Mouse (Mus musculus) kidney, postnatal 0 days (tissue): ENCODE data around the gene Ccdc144b. TPM values are rescaled to one million over a fixed set of nuclear protein-coding genes. Genes with fewer than 3 reads are reported as not detected.

Experiments used
- ATAC-seq: fragments of 200-750 bp; cut with Nextera tagmentation; replicated peaks from 2 replicates; pipeline ENCODE4 v1.8.0; 2017; ENCODE audit warnings: low read depth, moderate number of reproducible peaks, moderate TSS enrichment, moderate library complexity; ENCODE audit not compliant: low FRiP score
- DNase-seq: peaks from one replicate; pipeline ENCODE4 v3.0.0-alpha.2; 2016; ENCODE audit warnings: low spot score
- H3K27ac ChIP-seq: fragments of 300-500 bp; sonication (generic); 2 replicates; pipeline ENCODE4 v1.5.1; 2014; ENCODE audit warnings: mild to moderate bottlenecking
- H3K27me3 ChIP-seq: fragments of 300-500 bp; sonication (generic); 2 replicates; pipeline ENCODE4 v1.6.1; 2014; ENCODE audit warnings: low read length, mixed read lengths; ENCODE audit not compliant: insufficient read depth
- H3K36me3 ChIP-seq: fragments of 300-500 bp; sonication (generic); 2 replicates; pipeline ENCODE4 v1.6.1; 2014; ENCODE audit warnings: low read length, mixed read lengths; ENCODE audit not compliant: insufficient read depth
- H3K4me1 ChIP-seq: fragments of 300-500 bp; sonication (generic); replicated peaks from 2 replicates; pipeline ENCODE4 v1.6.1; 2014; ENCODE audit warnings: antibody characterized with exemption, low read length, mixed read lengths; ENCODE audit not compliant: insufficient read depth
- H3K4me2 ChIP-seq: fragments of 300-500 bp; sonication (generic); 2 replicates; pipeline ENCODE4 v1.6.1; 2014; ENCODE audit warnings: mild to moderate bottlenecking, low read length, moderate library complexity, mixed read lengths
- H3K4me3 ChIP-seq: fragments of 300-500 bp; sonication (generic); replicated peaks from 2 replicates; pipeline ENCODE4 v1.5.1; 2014; ENCODE audit warnings: low read depth, low read length
- H3K9ac ChIP-seq: fragments of 300-500 bp; sonication (generic); 2 replicates; pipeline ENCODE4 v1.6.1; 2014; ENCODE audit warnings: low read depth, low read length
- H3K9me3 ChIP-seq: fragments of 300-500 bp; sonication (generic); replicated peaks from 2 replicates; pipeline ENCODE4 v1.6.1; 2016; ENCODE audit warnings: low read length, inconsistent platforms, mixed read lengths
- CTCF ChIP-seq: IDR thresholded peaks from 2 replicates; pipeline ENCODE4 v1.5.1; 2016; ENCODE audit warnings: antibody characterized with exemption, low read depth, mild to moderate bottlenecking, moderate library complexity
- WGBS: fragments of 180-500 bp; shearing (Covaris S2); extraction: QIAGEN DNeasy Blood & Tissue Kit; methylation state at CpG from one replicate; pipeline ENCODE4 v1.1.7; 2014; 5-methylcytosine and 5-hydroxymethylcytosine counted together
- polyA plus RNA-seq: library from polyadenylated mRNA; unstranded; fragments of >200 nt; fragmentation: Nextera tagmentation; extraction: Ambion mirVana; gene quantifications from 2 replicates; pipeline ENCODE4 v1.2.1, GENCODE M21; 2015

Ccdc144b gene
- polyA plus RNA-seq, 1 experiment from 2014 or later = not detected

DNA sequence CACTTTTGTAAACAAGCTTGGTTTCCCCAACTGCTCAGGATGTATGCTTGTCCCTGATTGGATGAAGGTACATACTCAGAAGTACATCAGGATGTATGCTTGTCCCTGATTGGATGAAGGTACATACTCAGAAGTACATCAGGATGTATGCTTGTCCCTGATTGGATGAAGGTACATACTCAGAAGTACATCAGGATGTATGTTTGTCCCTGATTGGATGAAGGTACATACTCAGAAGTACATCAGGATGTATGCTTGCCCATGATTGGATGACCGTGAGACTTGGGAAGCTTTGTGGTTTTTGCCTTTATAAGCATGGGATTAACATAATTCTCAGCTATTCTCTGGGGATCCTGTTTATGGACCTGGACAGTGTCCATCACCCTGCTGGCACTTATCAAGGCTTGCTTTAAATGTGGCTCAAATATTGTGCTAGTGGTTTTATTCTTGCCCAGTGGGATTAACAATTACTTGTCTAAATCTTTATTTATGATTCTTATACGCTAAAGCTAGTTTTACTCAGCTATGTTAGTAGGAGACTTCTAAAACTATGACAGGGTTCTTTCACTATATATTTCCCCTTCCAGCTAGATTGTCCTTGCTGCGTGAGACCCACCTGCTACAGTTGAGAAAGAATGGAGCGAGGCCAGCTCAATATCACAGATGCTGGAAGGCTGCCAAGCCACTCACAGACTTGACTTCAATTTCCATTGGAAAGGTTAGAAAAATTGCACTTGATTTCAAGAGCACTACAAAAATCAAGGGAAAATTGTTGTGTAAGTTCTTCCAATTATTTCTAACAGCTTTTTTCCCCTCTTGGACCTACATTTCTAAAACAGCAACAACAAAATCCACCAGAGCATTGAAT lies 49.1 kb downstream of the Ccdc144b start:
- Histone ChIP-seq H3K36me3 (no peaks in the 10 kb centered on the region), H3K27me3 (no peaks in the 10 kb centered on the region), H3K4me1 (no peaks in the 10 kb centered on the region), H3K27ac (no peak overlapping the region), H3K4me3 (no peak overlapping the region), H3K9me3 (no peaks in the 10 kb centered on the region), H3K9ac (no peak overlapping the region), H3K4me2 (no peak overlapping the region)
- TF ChIP-seq CTCF = no peak
- no peak for ATAC-seq
- 56% methylated on average over 4 of the region's 4 CpGs for whole genome bisulfite sequencing
- DNase-seq = peak; percentile 8

DNA sequence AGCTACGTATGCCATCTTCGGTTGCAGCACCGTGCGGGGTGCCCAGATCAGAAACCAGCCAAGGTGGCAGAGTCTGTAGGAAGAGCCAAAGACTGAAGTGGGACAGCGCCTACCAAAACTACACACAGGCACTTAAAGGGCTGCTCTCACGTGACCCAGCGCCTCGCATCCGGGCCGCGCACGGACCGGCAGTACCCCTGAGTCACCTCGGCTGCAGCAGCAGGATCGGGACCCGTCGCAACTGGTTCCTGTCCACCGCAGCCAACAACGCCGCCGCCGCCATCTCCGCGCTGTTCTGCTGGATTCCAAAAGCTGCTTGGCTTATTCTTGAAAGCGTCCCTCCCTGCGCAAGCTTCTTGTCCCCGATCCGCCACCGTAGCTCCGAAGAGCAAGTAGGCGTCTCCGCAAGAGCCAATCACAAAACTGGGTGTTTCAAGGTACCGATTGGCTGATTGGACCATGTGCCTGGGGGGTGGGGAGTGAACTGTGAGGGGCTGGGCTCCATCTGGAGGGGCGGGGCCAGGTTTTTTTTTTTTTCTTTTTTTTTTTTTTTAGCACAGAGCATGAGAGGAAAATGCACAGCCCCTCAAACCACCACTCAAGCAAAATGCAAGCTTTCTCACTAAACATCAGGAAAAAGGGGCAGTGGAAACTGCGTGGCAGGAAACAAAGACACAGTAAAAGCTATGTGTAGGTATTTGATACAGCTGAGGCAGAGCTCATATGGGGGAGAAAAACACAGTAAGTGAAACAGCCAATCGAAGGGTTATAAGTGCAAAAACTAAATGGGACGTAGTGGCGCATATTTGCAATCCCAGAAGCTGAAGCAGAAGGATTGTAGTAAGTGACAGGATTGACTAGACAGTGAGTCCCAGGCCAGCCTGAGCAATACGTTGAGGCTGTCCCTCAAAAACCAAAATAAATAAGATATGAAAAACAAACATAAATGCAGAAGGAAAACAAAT lies 52.8 kb downstream of the Ccdc144b start, which contains the start of gene Mccc1:
Mccc1 (minus strand) TSS at position 404 of the 965 bp plus-strand sequence.
- Histone ChIP-seq H3K4me3 (peak within 1 kb of the TSS; percentile 78), H3K36me3 (no peaks in the 10 kb centered on the region), H3K4me1 (no peaks in the 10 kb centered on the region), H3K4me2 (peak within 1 kb of the TSS; percentile 62), H3K27ac (peak within 1 kb of the TSS; percentile 93), H3K9ac (peak within 1 kb of the TSS; percentile 73), H3K9me3 (no peaks in the 10 kb centered on the region), H3K27me3 (no peaks in the 10 kb centered on the region)
- 2% methylated on average over 39 of the region's 39 CpGs for WGBS
- ATAC-seq = peak; percentile 100
- TF ChIP-seq CTCF = 0 out of 2 replicates have a peak, but pooled peaks have one; percentile 7
- peak; percentile 99 for DNase-seq

DNA sequence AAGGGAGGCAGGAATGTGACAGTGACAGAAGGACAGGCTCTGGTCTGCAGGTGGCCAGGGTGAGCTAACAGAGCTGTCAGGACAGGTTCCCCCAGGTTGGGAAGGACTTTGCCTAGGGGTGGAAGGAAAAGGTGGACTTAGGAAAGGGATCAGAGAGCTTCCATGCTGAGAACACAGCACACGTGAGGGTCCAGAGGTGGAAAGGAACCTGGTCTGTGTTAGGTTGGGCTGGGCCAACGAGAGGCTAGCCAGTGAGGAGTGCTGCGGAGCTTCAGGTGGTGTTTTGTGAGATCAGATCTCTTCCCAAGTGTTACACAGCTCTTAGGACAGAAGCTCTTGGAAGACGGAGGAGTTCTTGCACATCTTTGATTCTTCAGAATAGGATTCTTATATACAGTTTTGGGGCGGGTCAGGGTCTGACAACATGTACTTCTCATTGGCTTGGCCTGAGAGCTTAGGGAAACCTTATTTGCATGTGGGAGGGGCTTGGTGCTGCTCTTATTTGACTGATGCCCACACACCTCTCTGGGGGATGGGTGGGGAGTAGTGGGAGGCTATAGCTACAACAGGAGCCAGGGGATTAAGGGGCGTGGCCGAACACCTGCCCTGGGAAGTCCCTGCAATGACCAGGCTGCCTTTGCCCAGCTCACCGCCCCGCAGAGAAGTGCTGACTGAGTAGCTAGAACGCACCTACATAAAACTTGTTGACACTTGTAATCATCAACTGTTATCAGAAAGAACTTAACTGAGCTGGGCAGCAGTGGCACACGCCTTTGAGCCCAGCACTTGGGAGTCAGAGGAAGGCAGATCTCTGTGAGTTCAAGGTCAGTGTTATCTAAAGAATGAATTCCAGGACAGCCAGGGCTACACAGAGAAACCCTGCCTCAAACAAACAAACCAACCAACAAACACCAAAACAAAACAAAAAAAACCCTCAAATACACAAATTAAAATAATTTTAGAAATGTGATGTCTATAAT lies 58.5 kb downstream of the Ccdc144b start:
- Histone ChIP-seq H3K9ac (no peak overlapping the region), H3K27ac (no peak overlapping the region), H3K4me2 (no peak overlapping the region), H3K4me3 (no peak overlapping the region), H3K36me3 (peaks cover 15% of the 10 kb centered on the region), H3K9me3 (no peaks in the 10 kb centered on the region), H3K4me1 (no peaks in the 10 kb centered on the region), H3K27me3 (no peaks in the 10 kb centered on the region)
- DNase-seq (no peak), ATAC-seq (peak; percentile 82)
- no peak for TF ChIP-seq CTCF
- WGBS = 74% methylated on average over 11 of the region's 11 CpGs

DNA sequence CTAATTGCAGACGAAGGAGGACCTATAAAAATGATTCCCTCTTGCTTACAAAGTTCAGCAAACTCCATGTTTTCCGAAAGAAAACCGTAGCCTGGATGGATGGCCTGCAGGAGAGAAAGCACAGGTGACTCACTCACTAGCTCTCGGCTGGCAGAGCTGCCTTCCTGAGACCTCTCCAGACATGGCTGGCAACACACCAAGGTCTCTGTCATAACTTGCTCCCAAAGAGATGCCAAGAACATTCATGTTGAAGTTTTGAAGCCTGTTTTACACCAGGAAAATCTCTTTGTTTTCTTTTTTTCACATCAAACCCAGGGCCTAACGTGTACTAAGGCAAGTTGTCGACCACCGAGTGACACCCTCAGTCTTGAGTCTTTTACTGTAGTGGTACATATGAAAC lies 62.6 kb downstream of the Ccdc144b start:
- Histone ChIP-seq H3K36me3 (peaks cover 28% of the 10 kb centered on the region), H3K9ac (no peak overlapping the region), H3K9me3 (no peaks in the 10 kb centered on the region), H3K27me3 (no peaks in the 10 kb centered on the region), H3K4me1 (no peaks in the 10 kb centered on the region), H3K4me2 (no peak overlapping the region), H3K4me3 (no peak overlapping the region), H3K27ac (no peak overlapping the region)
- no peak for ATAC-seq
- TF ChIP-seq CTCF = no peak
- 94% methylated on average over 7 of the region's 7 CpGs for WGBS
- DNase-seq = no peak

DNA sequence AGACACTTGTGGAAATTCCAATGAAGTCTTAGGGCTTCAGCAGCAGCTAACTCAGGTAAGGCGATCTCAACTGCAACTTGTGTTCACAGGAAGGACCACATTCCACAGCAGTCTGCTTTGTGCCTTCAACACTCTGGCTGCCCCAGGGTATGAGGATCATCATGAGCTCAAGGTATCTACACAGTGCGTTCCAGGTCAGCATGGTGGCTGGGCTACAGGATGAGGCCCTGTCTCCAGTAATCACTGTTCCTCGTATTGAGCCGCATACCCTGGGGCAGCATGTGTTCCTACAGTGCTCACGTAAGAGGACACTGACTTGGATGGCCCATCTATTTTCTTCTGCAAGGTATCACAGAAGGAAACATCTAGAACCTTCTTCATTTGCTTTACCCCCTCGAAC lies 65.3 kb downstream of the Ccdc144b start:
- no peak for TF ChIP-seq CTCF
- 95% methylated on average over 6 of the region's 6 CpGs for WGBS
- no peaks in the 10 kb centered on the region for H3K27me3 ChIP-seq
- H3K36me3 ChIP-seq = peaks cover 26% of the 10 kb centered on the region
- H3K27ac ChIP-seq = no peak overlapping the region
- ATAC-seq (no peak), DNase-seq (no peak)
- H3K9ac ChIP-seq = no peak overlapping the region
- H3K4me1 ChIP-seq = no peaks in the 10 kb centered on the region
- no peaks in the 10 kb centered on the region for H3K9me3 ChIP-seq
- H3K4me3 ChIP-seq = no peak overlapping the region
- H3K4me2 ChIP-seq = no peak overlapping the region
